Mouse (Mus musculus): ENCODE results near the gene Sbno1.
"Not testable (repeated sequence)": the region's sequence is repeated elsewhere in the genome, so short reads cannot be mapped to it uniquely, and the experiment has no call there.

The Sbno1 gene

GRCm38 (mm10) chr5:124425412-124426259 is at the start of gene Sbno1:
Gene Sbno1, minus strand, starts transcription at chr5:124426001.
- peak; percentile 92 for DNase-seq

- DNase-seq = no peak
Measured at GRCm38 (mm10) chr5:124470591-124471171, 44.9 kb upstream of the Sbno1 start.

- DNase-seq = peak; percentile 62
Measured at GRCm38 (mm10) chr5:124469486-124469885, 43.7 kb upstream of the Sbno1 start.

- no peak for DNase-seq
Measured at GRCm38 (mm10) chr5:124468365-124468764, 42.6 kb upstream of the Sbno1 start.

- no peak for DNase-seq
Measured at GRCm38 (mm10) chr5:124467766-124468165, 42.0 kb upstream of the Sbno1 start.

GRCm38 (mm10) chr5:124464905-124465304 is 39.1 kb upstream of the Sbno1 start:
- DNase-seq = no peak

- no peak for DNase-seq
Measured at GRCm38 (mm10) chr5:124463462-124463861, 37.7 kb upstream of the Sbno1 start.

GRCm38 (mm10) chr5:124462297-124463025 is 36.7 kb upstream of the Sbno1 start:
- DNase-seq = no peak

- not testable (repeated sequence) for DNase-seq
Measured at GRCm38 (mm10) chr5:124460922-124461321, 35.1 kb upstream of the Sbno1 start.

GRCm38 (mm10) chr5:124456762-124457161 is 31.0 kb upstream of the Sbno1 start:
- no peak for DNase-seq

GRCm38 (mm10) chr5:124454082-124454419 is 28.2 kb upstream of the Sbno1 start:
- no peak for DNase-seq

- DNase-seq = no peak
Measured at GRCm38 (mm10) chr5:124453339-124454081, 27.7 kb upstream of the Sbno1 start.

GRCm38 (mm10) chr5:124452494-124453228 is 26.9 kb upstream of the Sbno1 start:
- no peak for DNase-seq

GRCm38 (mm10) chr5:124450641-124451340 is 25.0 kb upstream of the Sbno1 start:
- no peak for DNase-seq

GRCm38 (mm10) chr5:124450051-124450450 is 24.2 kb upstream of the Sbno1 start:
- DNase-seq = no peak

GRCm38 (mm10) chr5:124449494-124449893 is 23.7 kb upstream of the Sbno1 start:
- no peak for DNase-seq

- peak; percentile 26 for DNase-seq
Measured at GRCm38 (mm10) chr5:124446301-124446881, 20.6 kb upstream of the Sbno1 start.

- peak; percentile 68 for DNase-seq
Measured at GRCm38 (mm10) chr5:124445621-124446293, 20.0 kb upstream of the Sbno1 start.

GRCm38 (mm10) chr5:124444661-124445561 is 19.1 kb upstream of the Sbno1 start:
- DNase-seq = peak; percentile 80

- no peak for DNase-seq
Measured at GRCm38 (mm10) chr5:124444208-124444607, 18.4 kb upstream of the Sbno1 start.

Measured in thymus, postnatal 25 days (tissue).